Mouse (Mus musculus) spleen, postnatal 36 days (tissue): ENCODE data around the gene Elp4.

Experiments
- DNase-seq, 2 experiments: peaks; one replicate each; pipeline ENCODE4 v3.0.0; 2022; ENCODE audit warnings: low spot score in 2 of 2, mixed read lengths in 1 of 2

Elp4 gene

GRCm38 (mm10) chr2:105671116-105671797, 233.1 kb downstream of the Elp4 start:
- DNase-seq = no peak

- no peak for DNase-seq
Observed at GRCm38 (mm10) chr2:105670731-105671095, 233.7 kb downstream of the Elp4 start.

GRCm38 (mm10) chr2:105669881-105670730, 234.3 kb downstream of the Elp4 start:
- DNase-seq = no peak

GRCm38 (mm10) chr2:105669371-105669861, 234.9 kb downstream of the Elp4 start:
- DNase-seq = no peak

- DNase-seq = no peak
Observed at GRCm38 (mm10) chr2:105668271-105669270, 235.8 kb downstream of the Elp4 start, which contains the start of gene Pax6. Pax6 (plus strand) TSS chr2:105668900.

GRCm38 (mm10) chr2:105667626-105667950, 236.8 kb downstream of the Elp4 start:
- DNase-seq = no peak

GRCm38 (mm10) chr2:105666763-105667625, 237.4 kb downstream of the Elp4 start:
- DNase-seq = no peak

GRCm38 (mm10) chr2:105666331-105666730, 238.0 kb downstream of the Elp4 start:
- DNase-seq = no peak

GRCm38 (mm10) chr2:105665491-105666250, 238.7 kb downstream of the Elp4 start:
- DNase-seq = no peak

GRCm38 (mm10) chr2:105664996-105665395, 239.4 kb downstream of the Elp4 start:
- DNase-seq = no peak

- DNase-seq = no peak
Observed at GRCm38 (mm10) chr2:105663101-105663511, 241.3 kb downstream of the Elp4 start.

- DNase-seq = no peak
Observed at GRCm38 (mm10) chr2:105662606-105663005, 241.8 kb downstream of the Elp4 start.

GRCm38 (mm10) chr2:105662121-105662520, 242.2 kb downstream of the Elp4 start:
- no peak for DNase-seq

GRCm38 (mm10) chr2:105661623-105662066, 242.7 kb downstream of the Elp4 start:
- no peak for DNase-seq

GRCm38 (mm10) chr2:105660874-105661622, 243.3 kb downstream of the Elp4 start:
- DNase-seq = no peak

GRCm38 (mm10) chr2:105659926-105660873, 244.2 kb downstream of the Elp4 start:
- DNase-seq = no peak

GRCm38 (mm10) chr2:105659350-105659749, 245.0 kb downstream of the Elp4 start:
- no peak for DNase-seq

- no peak for DNase-seq
Observed at GRCm38 (mm10) chr2:105656456-105656855, 247.9 kb downstream of the Elp4 start.
